Mouse (Mus musculus) midbrain, embryonic 16.5 days (tissue): ENCODE results near the gene Ddx19a. TPM values are rescaled to one million over a fixed set of nuclear protein-coding genes. Genes with fewer than 3 reads are reported as not detected.
"Not testable (repeated sequence)": the region's sequence is repeated elsewhere in the genome, so short reads cannot be mapped to it uniquely, and the experiment has no call there.

Experiments
- ATAC-seq: fragments of 200-750 bp; cut with Nextera tagmentation; 2 replicates; pipeline ENCODE4 v1.8.0; 2017; ENCODE audit warnings: moderate TSS enrichment
- H3K27ac ChIP-seq: fragments of 300-500 bp; sonication (generic); 2 replicates; pipeline ENCODE4 v1.5.1; 2014; ENCODE audit warnings: mild to moderate bottlenecking, low read length, mixed read lengths
- H3K27me3 ChIP-seq: fragments of 300-500 bp; sonication (generic); 2 replicates; pipeline ENCODE4 v1.6.1; 2014; ENCODE audit warnings: low read depth, low read length, mixed read lengths; ENCODE audit not compliant: control insufficient read depth, insufficient read depth
- H3K36me3 ChIP-seq: fragments of 300-500 bp; sonication (generic); 2 replicates; pipeline ENCODE4 v1.6.1; 2014; ENCODE audit warnings: mild to moderate bottlenecking, low read length, moderate library complexity, mixed read lengths; ENCODE audit not compliant: control insufficient read depth, insufficient read depth
- H3K4me1 ChIP-seq: fragments of 300-500 bp; sonication (generic); 2 replicates; pipeline ENCODE4 v1.6.1; 2014; ENCODE audit warnings: mild to moderate bottlenecking, low read length, mixed read lengths; ENCODE audit not compliant: control insufficient read depth, insufficient read depth
- H3K4me2 ChIP-seq: fragments of 300-500 bp; sonication (generic); 2 replicates; pipeline ENCODE4 v1.6.1; 2014; ENCODE audit warnings: mild to moderate bottlenecking, low read length, mixed read lengths
- H3K4me3 ChIP-seq: fragments of 300-500 bp; sonication (generic); 2 replicates; pipeline ENCODE4 v1.5.1; 2014; ENCODE audit warnings: low read depth, mild to moderate bottlenecking, low read length, moderate library complexity, mixed read lengths
- H3K9ac ChIP-seq: fragments of 300-500 bp; sonication (generic); 2 replicates; pipeline ENCODE4 v1.6.1; 2014; ENCODE audit warnings: low read depth, low read length, mixed read lengths
- H3K9me3 ChIP-seq: fragments of 300-500 bp; sonication (generic); replicated peaks from 2 replicates; pipeline ENCODE4 v1.6.1; 2014; ENCODE audit warnings: mild to moderate bottlenecking, low read length, mixed read lengths; ENCODE audit not compliant: control insufficient read depth, poor library complexity, severe bottlenecking
- WGBS: fragments of 180-500 bp; shearing (Covaris S2); extraction: QIAGEN DNeasy Blood & Tissue Kit; methylation state at CpG from one replicate; pipeline ENCODE4 v1.1.7; 2014; 5-methylcytosine and 5-hydroxymethylcytosine counted together
- polyA plus RNA-seq: library from polyadenylated mRNA; unstranded; fragments of >200 nt; fragmentation: Nextera tagmentation; extraction: Ambion mirVana; gene quantifications from 2 replicates; pipeline ENCODE4 v1.2.1, GENCODE M21; 2015

The Ddx19a gene
- polyA plus RNA-seq, 1 experiment from 2014 or later, result 10.4 TPM

DNA sequence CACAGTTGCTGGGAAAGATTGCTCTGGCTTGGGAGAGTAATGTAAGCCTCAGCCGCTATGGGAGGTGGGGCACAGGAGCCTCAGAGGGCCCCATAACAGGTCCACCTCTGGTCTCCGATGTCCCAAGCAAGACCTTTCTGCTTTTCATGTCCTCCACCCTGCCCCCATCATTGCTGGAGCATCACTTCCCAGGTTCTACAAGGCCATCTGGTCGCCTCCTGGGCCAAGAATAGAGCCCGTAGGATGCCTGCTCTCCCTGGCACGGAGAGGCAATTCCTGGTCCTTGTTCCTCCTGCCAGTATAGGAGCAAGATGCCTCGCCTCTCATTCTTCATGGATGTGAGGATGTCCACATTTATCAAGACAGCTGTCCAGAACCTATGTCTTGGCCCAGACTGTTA lies 37.7 kb downstream of the Ddx19a start:
- no peak overlapping the region for H3K9ac ChIP-seq
- no peak overlapping the region for H3K4me3 ChIP-seq
- H3K4me1 ChIP-seq, result peaks cover 2% of the 10 kb centered on the region; the same call in 1 of the 2 replicates
- no peak overlapping the region for H3K4me2 ChIP-seq
- no peak overlapping the region for H3K27ac ChIP-seq
- WGBS, result 95% methylated on average over 6 of the region's 6 CpGs
- peaks cover 21% of the 10 kb centered on the region for H3K36me3 ChIP-seq
- H3K9me3 ChIP-seq, result no peaks in the 10 kb centered on the region
- ATAC-seq, result no peak
- no peaks in the 10 kb centered on the region for H3K27me3 ChIP-seq

DNA sequence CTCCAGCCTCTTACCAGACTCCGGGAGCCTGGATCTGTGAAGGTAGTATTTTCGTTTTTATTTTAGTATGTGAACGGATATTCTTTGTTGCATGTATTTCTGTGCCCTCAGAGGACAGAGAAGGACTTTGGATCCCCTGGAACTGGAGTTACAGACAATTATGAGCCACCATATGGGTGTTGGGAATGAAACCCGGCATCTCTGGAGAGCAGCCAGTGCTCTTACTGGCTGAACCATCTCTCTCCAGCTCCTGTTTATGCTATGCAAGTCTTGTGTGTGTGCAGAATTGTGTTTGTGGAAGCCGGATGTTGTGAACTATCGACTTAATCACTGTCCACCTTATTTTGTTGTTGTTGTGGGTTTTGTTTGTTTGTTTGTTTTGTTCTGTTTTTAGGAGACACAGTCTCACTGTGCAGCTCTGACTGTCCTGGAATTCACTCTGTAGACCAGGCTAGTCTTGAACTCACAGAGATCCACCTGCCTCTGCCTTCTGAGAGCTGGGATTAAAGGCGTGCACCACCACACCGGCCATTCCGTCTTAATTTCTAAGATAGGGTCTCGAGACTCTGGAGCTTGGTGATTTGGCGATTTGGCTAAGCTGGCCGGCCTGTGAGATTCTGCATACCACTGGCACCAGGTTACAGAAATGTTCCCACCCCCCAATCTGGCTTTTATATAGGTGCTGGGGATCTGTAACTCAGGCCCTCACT lies 38.4 kb downstream of the Ddx19a start:
- H3K4me3 ChIP-seq, result no peak overlapping the region
- H3K4me2 ChIP-seq, result no peak overlapping the region
- peaks cover 2% of the 10 kb centered on the region; the same call in 1 of the 2 replicates for H3K4me1 ChIP-seq
- ATAC-seq, result no peak
- peaks cover 21% of the 10 kb centered on the region for H3K36me3 ChIP-seq
- no peaks in the 10 kb centered on the region for H3K27me3 ChIP-seq
- H3K9ac ChIP-seq, result no peak overlapping the region
- WGBS, result 94% methylated on average over 12 of the region's 12 CpGs
- H3K9me3 ChIP-seq, result no peaks in the 10 kb centered on the region
- H3K27ac ChIP-seq, result no peak overlapping the region

DNA sequence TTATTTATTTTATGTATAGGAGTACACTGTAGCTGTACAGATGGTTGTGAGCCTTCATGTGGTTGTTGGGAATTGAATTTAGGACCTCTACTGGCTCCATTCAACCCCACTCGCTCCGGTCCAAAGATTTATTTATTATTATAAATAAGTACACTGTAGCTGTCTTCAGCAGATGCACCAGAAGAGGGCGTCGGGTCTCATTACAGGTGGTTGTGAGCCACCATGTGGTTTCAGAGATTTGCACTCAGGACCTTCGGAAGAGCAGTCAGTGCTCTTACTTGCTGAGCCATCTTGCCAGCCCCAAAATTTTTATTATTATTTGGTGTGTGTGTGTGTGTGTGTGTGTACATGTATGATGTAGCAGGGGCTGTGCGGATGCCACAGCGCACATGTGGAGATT lies 39.0 kb downstream of the Ddx19a start:
- H3K27ac ChIP-seq, H3K9me3 ChIP-seq, H3K4me3 ChIP-seq, H3K4me2 ChIP-seq, H3K27me3 ChIP-seq, H3K9ac ChIP-seq, H3K4me1 ChIP-seq, ATAC-seq: not testable (repeated sequence)
- 96% methylated on average over 7 of the region's 7 CpGs for WGBS
- peaks cover 21% of the 10 kb centered on the region for H3K36me3 ChIP-seq

DNA sequence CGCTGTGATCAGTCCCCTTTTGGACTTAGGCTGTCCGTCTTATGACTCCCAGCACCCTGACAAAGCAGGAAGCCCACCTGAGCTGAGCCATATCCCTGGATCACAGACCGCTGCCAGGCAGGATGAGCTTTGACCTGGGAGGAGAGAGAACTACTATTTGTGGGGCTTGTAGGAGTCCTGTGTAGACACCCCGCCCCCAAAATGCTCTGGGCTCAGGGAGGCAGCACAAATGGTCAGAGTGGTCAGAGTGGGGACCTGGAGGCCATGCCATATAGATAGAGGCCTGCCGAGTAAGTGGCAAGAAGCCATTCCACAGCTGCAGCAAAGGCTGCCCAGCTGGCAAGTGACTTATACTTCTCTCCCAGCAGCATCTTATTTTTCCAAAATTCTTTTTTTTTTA lies 39.5 kb downstream of the Ddx19a start:
- Histone ChIP-seq H3K9ac (no peak overlapping the region), H3K27me3 (no peaks in the 10 kb centered on the region), H3K27ac (no peak overlapping the region), H3K4me1 (peaks cover 2% of the 10 kb centered on the region; the same call in 1 of the 2 replicates), H3K4me3 (no peak overlapping the region), H3K4me2 (no peak overlapping the region), H3K9me3 (no peaks in the 10 kb centered on the region), H3K36me3 (peaks cover 21% of the 10 kb centered on the region)
- WGBS, result 95% methylated on average over 5 of the region's 5 CpGs
- no peak for ATAC-seq

DNA sequence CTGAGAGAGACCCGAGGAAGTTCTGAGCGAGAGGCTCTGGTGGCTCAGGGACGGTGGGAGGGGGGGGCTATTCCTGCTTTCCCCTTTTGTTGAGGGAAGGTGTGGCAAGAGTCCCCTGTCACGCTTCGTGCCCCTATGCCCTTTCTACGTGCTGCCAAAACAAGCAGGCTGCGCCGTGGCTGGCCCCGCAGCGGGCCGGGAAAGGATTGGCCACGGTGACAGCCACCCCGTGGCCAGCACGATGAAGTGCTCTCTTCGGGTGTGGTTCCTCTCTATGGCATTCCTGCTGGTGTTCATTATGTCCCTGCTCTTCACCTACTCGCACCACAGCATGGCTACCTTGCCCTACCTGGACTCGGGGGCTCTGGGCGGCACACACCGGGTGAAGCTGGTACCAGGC lies 40.1 kb downstream of the Ddx19a start:
- Histone ChIP-seq H3K4me1 (peaks cover 2% of the 10 kb centered on the region; the same call in 1 of the 2 replicates), H3K36me3 (peaks cover 21% of the 10 kb centered on the region), H3K4me3 (no peak overlapping the region), H3K4me2 (no peak overlapping the region), H3K9me3 (no peaks in the 10 kb centered on the region), H3K9ac (no peak overlapping the region), H3K27me3 (no peaks in the 10 kb centered on the region), H3K27ac (no peak overlapping the region)
- WGBS, result 91% methylated on average over 19 of the region's 19 CpGs
- no peak for ATAC-seq

DNA sequence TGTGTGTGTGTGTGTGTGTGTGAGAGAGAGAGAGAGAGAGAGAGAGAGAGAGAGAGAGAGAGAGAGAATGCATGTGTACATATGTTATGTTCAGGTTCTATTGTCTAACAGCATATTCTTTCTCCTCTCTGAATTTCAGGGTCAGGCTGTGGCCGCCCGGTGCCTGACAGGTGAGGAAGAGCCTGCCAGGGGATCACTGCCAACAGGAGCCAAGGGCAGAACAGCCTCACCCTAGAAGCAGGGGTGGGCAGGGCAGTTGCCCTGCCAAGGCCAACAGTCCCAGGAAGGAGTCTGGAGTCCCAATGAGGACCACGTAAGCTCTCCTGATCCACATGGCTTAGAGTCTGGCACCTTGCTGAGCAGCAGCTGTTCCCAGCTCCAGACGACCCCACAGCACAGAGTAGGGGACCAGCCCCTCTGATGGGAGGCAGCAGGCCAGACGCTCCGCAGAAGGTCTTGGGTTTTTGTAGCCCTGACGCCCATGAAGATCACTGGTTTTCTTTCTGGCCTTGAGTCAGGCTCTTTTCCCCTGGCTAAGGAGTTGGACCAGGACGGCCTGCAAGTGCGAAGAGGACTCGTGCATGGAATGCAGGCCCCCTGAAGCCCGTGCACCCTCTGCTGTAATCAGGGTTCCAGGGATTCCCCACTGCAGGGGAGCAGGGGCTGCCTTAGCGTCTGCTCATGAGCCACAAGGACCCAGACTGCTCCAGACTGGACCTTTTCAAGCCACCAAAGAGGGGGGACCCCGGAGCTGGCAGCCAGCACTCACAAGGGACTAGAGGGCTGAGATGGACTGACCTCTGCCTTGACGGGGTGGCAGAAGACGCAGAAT lies 40.8 kb downstream of the Ddx19a start:
- no peak overlapping the region for H3K27ac ChIP-seq

DNA sequence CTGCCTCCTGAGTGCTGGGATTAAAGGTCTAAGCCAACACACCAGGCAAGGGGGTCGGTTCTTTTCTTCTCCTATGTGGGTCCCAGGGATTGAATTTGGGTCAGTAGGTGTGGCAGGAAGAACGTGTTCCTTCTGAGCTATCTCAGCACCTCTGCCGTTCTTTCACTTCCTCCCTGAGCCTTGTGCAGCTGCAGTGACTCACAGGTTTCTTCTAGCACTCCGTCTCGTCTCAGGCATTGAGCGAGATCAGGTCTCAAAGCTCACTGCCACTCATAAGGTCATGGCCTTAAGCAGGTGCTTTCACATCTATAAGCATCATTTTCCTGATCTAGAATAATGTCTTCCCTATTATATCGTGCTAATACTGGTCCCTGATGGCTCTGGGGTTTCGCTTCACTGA lies 42.8 kb downstream of the Ddx19a start:
- Histone ChIP-seq H3K9me3 (no peaks in the 10 kb centered on the region), H3K36me3 (peaks cover 17% of the 10 kb centered on the region), H3K27ac (no peak overlapping the region), H3K4me2 (no peak overlapping the region), H3K4me3 (no peak overlapping the region), H3K27me3 (no peaks in the 10 kb centered on the region), H3K9ac (no peak overlapping the region), H3K4me1 (peaks cover 2% of the 10 kb centered on the region; the same call in 1 of the 2 replicates)
- ATAC-seq, result no peak
- 87% methylated on average over 8 of the region's 8 CpGs for WGBS

More for the DNA sequence above, 40.8 kb downstream of the Ddx19a start:
- Histone ChIP-seq H3K36me3 (peaks cover 21% of the 10 kb centered on the region), H3K4me1 (peaks cover 2% of the 10 kb centered on the region; the same call in 1 of the 2 replicates), H3K4me3 (no peak overlapping the region), H3K27me3 (no peaks in the 10 kb centered on the region), H3K9ac (no peak overlapping the region), H3K4me2 (no peak overlapping the region), H3K9me3 (no peaks in the 10 kb centered on the region)
- no peak for ATAC-seq
- WGBS, result 84% methylated on average over 15 of the region's 15 CpGs

DNA sequence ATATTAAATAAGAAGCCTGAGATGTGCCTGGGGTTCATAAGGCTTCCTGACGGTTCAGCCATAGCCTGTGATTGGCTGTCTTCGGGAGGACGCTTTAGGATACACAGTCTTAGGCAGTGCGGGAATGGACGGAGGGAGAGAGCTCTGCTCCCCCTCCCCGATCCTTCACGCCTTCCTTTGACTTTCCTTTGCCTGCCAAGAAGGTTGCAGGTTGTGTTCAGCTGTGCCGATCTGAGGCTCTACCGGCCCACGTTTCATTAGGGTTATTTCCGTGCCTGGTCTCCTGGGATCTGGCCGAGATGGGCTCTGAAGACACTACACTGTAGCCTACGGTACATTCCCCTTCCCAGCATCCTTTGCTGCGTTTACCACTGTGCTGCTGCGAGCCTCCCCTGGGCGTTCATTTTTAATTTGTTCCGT lies 47.5 kb downstream of the Ddx19a start:
- Histone ChIP-seq H3K4me1 (no peaks in the 10 kb centered on the region), H3K36me3 (no peaks in the 10 kb centered on the region; the same call in 1 of the 2 replicates), H3K9ac (no peak overlapping the region), H3K27ac (no peak overlapping the region; the same call in none of the 2 replicates), H3K4me2 (no peak overlapping the region), H3K4me3 (no peak overlapping the region), H3K27me3 (no peaks in the 10 kb centered on the region), H3K9me3 (no peaks in the 10 kb centered on the region)
- ATAC-seq, result peak; percentile 48; the same call in 1 of the 2 replicates
- WGBS, result 71% methylated on average over 17 of the region's 17 CpGs

DNA sequence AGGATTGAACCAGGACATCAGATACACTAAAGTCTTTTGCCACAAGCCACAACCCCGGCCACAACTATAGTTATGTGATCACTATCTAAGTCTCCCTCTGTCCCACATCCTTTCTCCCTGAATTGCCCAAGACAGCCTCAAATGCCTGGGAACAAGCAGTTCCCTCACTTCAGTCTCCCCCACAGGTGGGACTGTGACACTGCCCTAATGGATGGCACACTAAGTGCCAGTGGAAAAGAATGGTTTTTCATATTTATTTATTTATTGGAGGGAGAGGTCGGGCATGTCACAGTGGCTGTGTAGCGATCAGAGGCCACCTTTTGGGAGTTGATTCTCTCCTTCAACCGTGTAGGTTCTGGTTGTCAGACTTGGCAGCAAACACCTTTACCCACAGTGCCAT lies 51.9 kb downstream of the Ddx19a start:
- Histone ChIP-seq H3K36me3 (no peaks in the 10 kb centered on the region), H3K4me1 (no peaks in the 10 kb centered on the region), H3K9ac (no peak overlapping the region), H3K27me3 (no peaks in the 10 kb centered on the region), H3K4me3 (no peak overlapping the region), H3K9me3 (no peaks in the 10 kb centered on the region), H3K4me2 (no peak overlapping the region), H3K27ac (no peak overlapping the region)
- 92% methylated on average over 4 of the region's 4 CpGs for WGBS
- no peak for ATAC-seq
